Mouse (Mus musculus): ENCODE measurements around the gene Spock2.
A peak's percentile ranks its signal among the peaks of the same experiment; 100 is the strongest.
"Not testable (repeated sequence)": the region's sequence is repeated elsewhere in the genome, so short reads cannot be mapped to it uniquely, and the experiment has no call there.

Gene Spock2

DNA sequence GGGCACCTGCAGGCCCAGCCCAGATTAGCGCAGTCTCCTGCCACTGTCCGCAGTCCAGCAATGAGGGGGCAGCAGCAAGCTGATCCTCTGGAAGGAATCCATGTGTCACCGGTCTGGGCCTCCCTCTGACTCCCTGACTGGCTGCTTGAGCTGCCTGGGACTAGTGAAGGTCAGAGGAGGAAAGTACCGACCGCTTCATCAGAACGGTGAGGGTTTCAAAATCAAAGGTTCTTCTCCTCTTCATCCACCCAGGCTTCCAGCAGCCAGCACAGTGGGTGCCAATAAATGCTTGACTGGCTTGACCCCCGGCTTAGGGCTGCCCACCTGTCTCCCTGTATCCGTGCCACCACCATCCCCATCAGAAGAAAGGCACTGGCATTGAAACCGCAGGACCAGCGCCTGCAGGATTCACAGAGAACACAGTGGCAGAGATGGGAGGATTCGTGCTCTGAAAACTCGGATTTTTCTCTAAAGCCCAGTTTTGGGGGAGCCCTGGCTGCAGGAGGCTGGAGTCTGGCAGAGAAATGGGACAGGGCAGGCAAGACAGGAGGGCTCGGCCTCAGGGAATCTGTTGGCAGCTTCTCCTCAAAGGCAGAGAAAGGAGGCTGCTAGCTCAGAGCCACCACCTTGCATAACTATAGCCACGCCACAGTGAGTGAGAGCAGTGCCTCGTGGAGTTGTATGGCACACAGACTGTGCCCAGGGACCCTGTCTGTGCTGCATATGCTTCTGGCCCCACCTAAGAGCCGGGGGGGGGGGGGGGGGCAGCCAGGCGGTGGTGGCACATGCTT is 2.5 kb downstream of the Spock2 start:
- no peak for DNase-seq (ENCODE audit: low read depth, low spot score)

GRCm38 (mm10) chr10:60109336-60109735 is 3.3 kb downstream of the Spock2 start:
- no peak for DNase-seq (ENCODE audit: low read depth, low spot score)

GRCm38 (mm10) chr10:60109989-60110388 is 4.0 kb downstream of the Spock2 start:
- DNase-seq (ENCODE audit: low read depth, low spot score), result no peak

DNA sequence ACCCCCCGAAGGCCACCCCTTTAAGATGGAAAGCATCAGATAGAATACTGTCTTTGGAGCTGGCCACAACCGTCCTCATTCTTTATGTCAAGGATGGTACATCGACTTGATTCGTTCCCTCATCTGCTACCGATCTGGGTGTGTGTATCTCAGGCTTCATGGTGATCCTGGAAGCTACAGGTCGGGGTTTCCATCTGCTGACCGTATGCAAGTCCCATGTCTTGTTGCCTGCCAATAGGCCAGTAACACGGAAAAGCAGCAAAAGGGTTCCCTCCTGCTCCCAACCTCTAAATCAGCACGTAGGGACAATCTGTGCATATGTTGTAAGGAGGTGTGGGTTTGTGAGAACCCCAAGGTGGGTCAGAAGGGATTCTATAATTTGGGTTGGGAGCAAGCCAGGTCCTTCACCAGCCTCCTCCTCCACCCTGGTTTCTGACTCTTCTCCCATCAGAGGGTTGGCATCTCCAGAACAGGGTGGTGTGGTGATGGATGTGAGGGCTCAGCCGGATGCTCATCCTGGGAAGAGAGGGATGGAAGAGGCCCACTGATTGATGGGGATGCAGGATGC is 5.0 kb downstream of the Spock2 start:
- DNase-seq (ENCODE audit: low read depth, low spot score), result no peak

DNA sequence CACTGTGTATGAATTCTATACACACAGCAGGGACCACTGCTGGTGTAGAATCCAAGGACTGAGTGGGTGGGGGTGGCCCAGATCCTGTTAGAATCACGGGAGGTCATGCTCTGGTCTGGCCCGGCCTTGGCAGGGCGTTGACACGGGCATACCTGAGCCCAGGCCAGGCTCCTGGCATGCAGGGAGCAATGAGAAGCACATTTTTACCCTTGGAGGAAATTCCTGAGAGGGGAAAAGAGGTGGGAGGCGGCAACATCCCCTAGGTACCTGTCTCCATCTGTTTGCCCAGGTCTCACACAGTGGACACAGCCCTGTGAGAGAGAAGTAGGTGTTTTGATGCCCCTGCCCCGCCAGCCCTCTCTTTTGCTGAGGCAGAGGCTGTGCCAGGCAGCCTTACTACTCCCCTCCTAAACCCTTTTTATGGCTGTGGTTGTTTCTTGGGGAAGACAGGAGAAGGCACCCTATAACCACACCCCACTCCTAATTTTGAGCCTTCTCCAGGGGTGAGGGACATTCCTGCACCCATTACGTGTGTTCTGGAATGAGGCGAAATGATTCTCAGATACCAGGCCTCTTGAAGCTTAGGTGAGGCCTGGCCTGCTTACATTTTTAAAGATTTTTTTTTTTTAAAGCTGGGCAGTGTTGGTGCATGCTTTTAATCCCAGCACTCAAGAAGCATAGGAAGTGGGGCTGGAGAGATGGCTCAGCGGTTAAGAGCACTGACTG is 8.1 kb downstream of the Spock2 start:
- DNase-seq (ENCODE audit: low read depth, low spot score), result no peak

DNA sequence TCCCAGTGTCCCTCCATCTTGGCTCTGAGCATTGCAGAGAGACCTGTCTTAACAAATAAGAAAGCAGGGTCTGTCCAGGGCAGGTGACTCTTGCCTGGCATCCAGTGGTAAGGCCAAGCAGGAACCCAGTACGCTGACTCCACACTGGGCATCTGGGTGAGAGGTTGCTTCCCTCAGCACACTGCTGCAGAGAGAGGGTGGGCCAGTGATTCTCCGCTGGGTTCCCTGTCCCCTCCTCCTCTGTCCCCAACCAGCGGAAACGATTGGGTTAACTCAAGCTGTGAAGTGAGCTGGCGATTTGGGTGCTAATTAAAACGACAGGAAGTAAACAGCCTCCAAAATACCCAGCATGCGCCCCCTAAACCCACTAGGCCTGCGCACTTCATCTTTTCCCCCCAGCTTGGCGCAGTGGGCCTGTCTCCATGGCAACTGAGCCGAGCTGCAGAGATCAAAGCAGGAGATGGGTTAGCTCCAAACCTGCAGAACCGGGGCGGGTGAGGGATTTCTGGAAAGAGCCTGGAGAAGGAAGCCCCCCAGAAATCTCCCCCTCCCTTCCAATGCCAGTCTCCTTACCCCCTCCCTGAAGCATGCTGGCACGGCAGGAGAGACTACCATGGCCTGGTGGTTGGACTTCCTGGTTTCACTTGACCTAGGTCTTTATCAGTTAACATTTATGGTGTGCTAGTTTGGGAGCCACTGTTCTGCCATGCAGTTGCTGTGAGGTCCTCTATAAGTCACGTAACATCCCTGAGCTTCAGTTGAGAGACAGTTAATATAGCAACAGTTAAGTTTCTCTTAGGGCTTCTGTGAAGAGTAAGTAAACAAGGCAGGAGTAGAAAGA is 9.5 kb downstream of the Spock2 start:
- peak; percentile 61 for DNase-seq (ENCODE audit: low read depth, low spot score)

GRCm38 (mm10) chr10:60116997-60117396 is 11.0 kb downstream of the Spock2 start:
- no peak for DNase-seq (ENCODE audit: low read depth, low spot score)

GRCm38 (mm10) chr10:60118464-60118863 is 12.4 kb downstream of the Spock2 start:
- no peak for DNase-seq (ENCODE audit: low read depth, low spot score)

GRCm38 (mm10) chr10:60120630-60121029 is 14.6 kb downstream of the Spock2 start:
- DNase-seq (ENCODE audit: low read depth, low spot score), result no peak

DNA sequence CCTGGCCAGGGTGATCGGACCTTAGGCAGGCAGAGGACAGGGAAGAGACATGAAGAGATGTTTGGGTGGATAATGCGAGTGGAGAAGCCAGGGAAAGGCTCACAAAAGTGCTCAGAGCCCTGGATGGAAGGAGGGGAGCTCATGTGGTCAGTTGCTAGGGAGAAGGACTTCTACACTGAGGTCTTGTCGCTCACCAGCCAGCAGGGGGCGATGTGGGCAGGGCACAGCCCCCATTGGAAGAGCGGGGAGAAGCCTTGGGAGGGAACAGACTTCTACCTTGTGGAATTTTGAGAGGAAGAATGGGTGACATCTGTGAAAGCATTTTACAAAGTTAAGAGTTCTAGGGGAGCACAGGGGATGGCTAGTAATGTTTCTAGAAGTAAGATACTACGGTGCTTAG is 18.1 kb downstream of the Spock2 start:
- no peak for DNase-seq (ENCODE audit: low read depth, low spot score)

GRCm38 (mm10) chr10:60125529-60126327 is 19.7 kb downstream of the Spock2 start:
- no peak for DNase-seq (ENCODE audit: low read depth, low spot score)

- no peak for DNase-seq (ENCODE audit: low read depth, low spot score)
These were observed 22.3 kb downstream of the Spock2 start for GRCm38 (mm10) chr10:60128287-60128686.

DNA sequence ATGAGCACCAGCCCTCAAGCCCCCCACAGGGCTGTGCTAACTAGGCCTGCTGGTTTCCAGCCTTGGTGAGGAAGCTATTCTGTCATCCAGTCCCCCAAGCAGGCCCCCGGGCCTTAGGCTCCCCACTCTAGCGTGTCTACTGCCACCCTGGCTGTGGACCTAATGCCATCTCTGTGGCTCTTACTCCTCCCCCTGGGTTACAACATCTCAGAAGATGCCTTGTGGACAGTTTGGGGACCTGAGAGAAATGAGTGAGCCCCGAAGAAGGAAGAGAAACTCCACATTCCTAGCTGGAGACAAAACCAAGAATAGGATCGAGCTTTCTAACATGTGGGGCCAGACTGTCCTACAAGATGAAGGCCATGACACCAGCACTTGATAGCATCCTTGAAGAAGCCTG is 24.5 kb downstream of the Spock2 start:
- DNase-seq (ENCODE audit: low read depth, low spot score), result no peak

DNA sequence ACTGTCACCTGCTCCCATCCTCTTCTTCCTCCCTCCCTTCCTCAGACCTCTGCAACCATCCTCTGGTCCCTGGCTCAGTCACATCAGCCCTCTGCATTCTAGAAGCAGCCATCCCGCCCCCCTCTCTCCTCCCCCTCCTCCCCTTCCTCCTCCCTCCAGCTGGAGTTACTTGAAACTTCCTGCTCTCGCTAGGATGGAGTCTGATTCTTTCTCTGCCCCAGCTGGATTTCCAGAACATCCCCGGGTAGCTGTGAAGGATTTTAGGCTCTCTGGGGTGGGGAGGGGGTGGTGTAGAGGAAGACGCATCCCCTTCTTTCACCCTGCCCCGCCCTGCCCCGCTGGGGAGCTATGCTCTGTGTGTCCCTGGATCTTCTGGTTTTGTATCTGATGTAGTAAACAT is 27.5 kb downstream of the Spock2 start:
- no peak for DNase-seq (ENCODE audit: low read depth, low spot score)

DNA sequence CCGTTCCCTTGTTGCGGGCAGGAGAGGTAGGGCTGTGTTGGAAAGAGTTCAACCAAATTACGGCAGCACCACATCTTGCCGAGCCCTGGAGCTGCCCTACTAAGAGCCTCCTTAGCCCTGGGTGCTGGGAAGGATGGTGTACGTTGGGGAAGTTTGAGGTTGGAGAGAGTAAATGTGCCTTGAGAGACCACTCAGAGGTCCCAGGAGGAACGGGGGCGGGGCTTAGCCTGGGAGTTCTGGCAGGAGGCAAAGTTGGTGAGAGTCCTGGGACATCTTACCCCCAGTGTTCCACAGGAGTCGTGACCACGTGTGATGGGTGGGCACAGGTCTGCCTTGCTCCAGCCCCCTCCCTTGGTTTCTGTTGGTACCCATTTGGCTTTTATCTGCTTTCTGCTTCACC is 28.2 kb downstream of the Spock2 start:
- no peak for DNase-seq (ENCODE audit: low read depth, low spot score)

DNA sequence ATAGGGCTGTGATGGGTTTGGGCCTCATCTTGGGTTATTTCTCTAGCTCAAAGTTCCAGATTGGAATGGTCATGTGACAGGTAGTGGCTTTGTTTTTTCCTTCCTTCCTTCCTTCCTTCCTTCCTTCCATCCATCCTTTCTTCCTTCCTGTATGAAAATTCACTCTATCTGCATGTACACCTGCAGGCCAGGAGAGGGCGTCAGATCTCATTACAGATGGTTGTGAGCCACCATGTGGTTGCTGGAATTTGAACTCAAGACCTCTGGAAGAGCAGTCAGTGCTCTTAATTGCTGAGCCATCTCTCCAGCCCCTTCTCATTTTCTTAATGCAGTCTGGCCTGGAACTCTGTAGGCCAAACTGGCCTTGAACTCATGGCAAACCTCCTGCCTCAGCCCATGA is 30.0 kb downstream of the Spock2 start:
- DNase-seq (ENCODE audit: low read depth, low spot score), result not testable (repeated sequence)

DNA sequence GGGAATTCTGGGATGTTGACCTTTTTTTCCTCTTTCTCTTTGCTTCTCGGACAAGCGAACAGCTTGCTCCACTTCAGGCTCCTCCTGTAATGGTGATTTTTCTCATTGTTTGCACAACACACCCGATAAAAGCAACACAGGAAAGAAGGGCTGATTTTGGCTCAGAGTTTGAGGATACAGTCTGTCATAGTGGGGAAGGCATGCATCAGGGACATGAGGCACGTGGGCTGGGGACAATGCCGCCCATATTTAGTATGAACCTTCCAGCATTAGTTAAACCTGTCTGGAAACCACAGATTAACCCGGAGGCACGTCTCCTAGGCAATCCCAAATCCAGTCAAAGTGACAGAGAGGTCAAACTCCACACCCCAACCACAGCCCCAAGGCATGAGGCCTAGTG is 30.9 kb downstream of the Spock2 start:
- DNase-seq (ENCODE audit: low read depth, low spot score), result no peak

DNA sequence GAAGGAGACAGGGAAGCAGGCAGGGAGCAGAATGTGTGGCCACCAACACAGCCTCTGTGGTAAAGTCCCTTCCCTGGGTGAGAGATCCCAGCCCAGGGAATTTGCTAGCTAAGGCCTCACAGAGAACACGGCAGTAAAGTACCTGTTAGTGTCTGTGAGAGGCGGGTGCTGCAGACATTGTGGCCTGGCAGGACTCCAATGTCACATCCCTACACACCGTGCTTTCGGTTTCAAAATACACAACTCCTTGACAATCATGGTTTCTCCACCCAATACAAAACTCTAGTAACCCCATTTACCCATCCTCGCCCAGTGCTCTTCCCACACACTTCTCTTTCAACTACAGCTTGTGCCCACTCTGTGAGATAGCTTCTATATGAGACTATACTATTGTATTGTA is 32.7 kb downstream of the Spock2 start:
- no peak for DNase-seq (ENCODE audit: low read depth, low spot score)

GRCm38 (mm10) chr10:60140751-60141150 is 34.7 kb downstream of the Spock2 start:
- no peak for DNase-seq (ENCODE audit: low read depth, low spot score)

GRCm38 (mm10) chr10:60141656-60142160 is 35.7 kb downstream of the Spock2 start:
- DNase-seq (ENCODE audit: low read depth, low spot score), result no peak

DNA sequence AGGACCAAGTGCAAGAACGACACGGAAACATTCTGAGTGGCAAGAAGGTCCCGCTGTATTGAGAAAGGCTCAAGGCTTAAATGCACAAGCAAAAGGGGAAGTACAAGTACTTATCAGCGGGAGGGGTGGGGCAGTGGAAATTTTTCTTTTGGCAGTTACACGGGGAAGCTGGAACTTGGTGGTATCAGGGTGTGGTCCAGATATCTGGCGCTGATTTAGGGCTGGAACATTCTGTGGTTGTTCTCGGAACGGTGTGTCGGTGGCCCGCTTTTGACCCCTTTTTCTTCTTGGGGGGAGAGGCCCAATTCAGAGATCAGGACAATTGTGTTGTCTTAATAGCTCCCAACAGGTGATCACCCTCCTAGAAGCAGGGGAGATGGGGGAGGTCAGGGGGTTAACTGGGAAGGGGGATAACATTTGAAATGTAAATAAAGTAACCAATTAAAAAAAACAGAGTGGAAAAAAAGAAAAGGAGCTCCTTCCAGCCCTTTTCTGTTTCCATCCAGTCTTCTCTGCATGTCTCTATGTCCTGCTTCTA is 41.6 kb downstream of the Spock2 start:
- not testable (repeated sequence) for DNase-seq (ENCODE audit: low read depth, low spot score)
